Mouse (Mus musculus) gastrocnemius, postnatal 4 days (tissue): ENCODE measurements around the gene Cpn2. TPM values are rescaled to one million over a fixed set of nuclear protein-coding genes. Genes with fewer than 3 reads are reported as not detected.

ENCODE experiments used
- DNase-seq, 2 experiments: peaks; one replicate each; pipeline ENCODE4 v3.0.0; 2021 to 2022; ENCODE audit warnings: low spot score in 2 of 2, mixed read lengths in 2 of 2
- total RNA-seq, 2 experiments: library from RNA; stranded (reverse); gene quantifications; 2 replicates each; pipeline ENCODE4 v1.2.3; 2021

Gene Cpn2
- total RNA-seq, 2 experiments from 2014 or later = 0.12 to 0.36 TPM

GRCm38 (mm10) chr16:30280676-30281297 lies 13.5 kb upstream of the Cpn2 start:
- DNase-seq = no peak

- no peak for DNase-seq
Observed at GRCm38 (mm10) chr16:30278406-30278805, 11.1 kb upstream of the Cpn2 start.

- no peak for DNase-seq
Observed at GRCm38 (mm10) chr16:30275558-30276340, 8.4 kb upstream of the Cpn2 start.

- no peak for DNase-seq
Observed at GRCm38 (mm10) chr16:30273065-30273464, 5.8 kb upstream of the Cpn2 start.

- DNase-seq = no peak
Observed at GRCm38 (mm10) chr16:30271941-30272595, 4.8 kb upstream of the Cpn2 start.

GRCm38 (mm10) chr16:30271223-30271761 lies 4.0 kb upstream of the Cpn2 start:
- no peak for DNase-seq

- DNase-seq = no peak
Observed at GRCm38 (mm10) chr16:30266561-30266960, 738 bp downstream of the Cpn2 start.

GRCm38 (mm10) chr16:30265611-30266010 lies 1.7 kb downstream of the Cpn2 start:
- DNase-seq = no peak

GRCm38 (mm10) chr16:30263156-30263555 lies 4.1 kb downstream of the Cpn2 start:
- no peak for DNase-seq

GRCm38 (mm10) chr16:30262664-30263063 lies 4.6 kb downstream of the Cpn2 start:
- DNase-seq = peak; percentile 46 to 71

- no peak for DNase-seq
Observed at GRCm38 (mm10) chr16:30262157-30262556, 5.1 kb downstream of the Cpn2 start.

- DNase-seq = no peak
Observed at GRCm38 (mm10) chr16:30261341-30261740, 6.0 kb downstream of the Cpn2 start.

GRCm38 (mm10) chr16:30260012-30260635 lies 7.2 kb downstream of the Cpn2 start:
- no peak for DNase-seq

- DNase-seq = peak in 1 of 2 experiments; percentile 41
Observed at GRCm38 (mm10) chr16:30259444-30259843, 7.9 kb downstream of the Cpn2 start.

- DNase-seq = no peak
Observed at GRCm38 (mm10) chr16:30258441-30258840, 8.9 kb downstream of the Cpn2 start.

GRCm38 (mm10) chr16:30257718-30258117 lies 9.6 kb downstream of the Cpn2 start:
- no peak for DNase-seq

GRCm38 (mm10) chr16:30255061-30255460 lies 12.2 kb downstream of the Cpn2 start:
- DNase-seq = no peak

GRCm38 (mm10) chr16:30253900-30254299 lies 13.4 kb downstream of the Cpn2 start:
- no peak for DNase-seq

- no peak for DNase-seq
Observed at GRCm38 (mm10) chr16:30253374-30253773, 13.9 kb downstream of the Cpn2 start.

GRCm38 (mm10) chr16:30252003-30252418 lies 15.3 kb downstream of the Cpn2 start:
- DNase-seq = peak; percentile 78

GRCm38 (mm10) chr16:30244037-30244700 lies 23.1 kb downstream of the Cpn2 start:
- DNase-seq = no peak
